Mouse (Mus musculus) right cerebral cortex, postnatal 25 days (tissue): Measurements from ENCODE around the gene Scgb1a1.
A peak's percentile ranks its signal among the peaks of the same experiment; 100 is the strongest.
"Not testable (repeated sequence)": the region's sequence is repeated elsewhere in the genome, so short reads cannot be mapped to it uniquely, and the experiment has no call there.

ENCODE experiments used
- DNase-seq: peaks from one replicate; pipeline ENCODE4 v3.0.0; 2022

Scgb1a1 gene

DNA sequence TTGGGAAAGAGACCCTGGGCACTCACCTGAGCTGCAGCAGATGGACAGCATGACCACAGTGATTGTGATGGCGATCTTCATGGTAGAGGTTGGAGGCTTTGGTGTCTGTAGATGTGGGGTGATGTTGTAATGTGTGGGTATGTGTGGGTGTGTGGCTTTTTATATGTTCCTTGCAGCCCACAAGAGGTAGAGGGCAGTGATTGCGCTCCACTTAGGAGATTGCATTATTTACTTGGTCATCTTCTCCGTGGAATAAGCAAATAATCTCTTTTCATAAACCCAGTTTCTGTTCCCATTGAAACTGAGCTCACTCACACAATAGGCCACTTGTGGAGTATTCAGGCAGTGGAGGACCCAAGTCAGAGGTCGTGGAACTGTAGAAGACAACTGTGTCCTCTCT lies at the start of gene Scgb1a1:
Scgb1a1 (minus strand) TSS at position 138 of the 400 bp plus-strand sequence.
- DNase-seq, result no peak

DNA sequence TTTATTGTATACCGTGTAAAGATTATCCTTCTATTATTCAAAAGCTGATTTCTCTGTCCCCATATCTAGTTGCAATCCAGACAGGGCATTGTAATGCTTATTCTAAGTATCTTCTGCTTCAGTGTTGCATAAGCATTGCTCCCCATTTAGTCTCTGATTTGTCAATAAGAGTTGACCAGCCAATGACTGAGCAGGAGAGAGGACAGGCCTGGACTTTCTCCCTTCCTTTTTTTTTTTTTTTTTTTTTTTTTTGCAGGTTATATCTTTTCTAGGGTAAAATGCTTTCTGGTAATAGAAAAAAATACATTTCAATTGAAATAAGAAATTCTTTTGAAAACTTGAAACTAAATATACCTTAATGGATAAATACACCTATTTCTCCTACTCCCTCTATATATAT lies 49.4 kb upstream of the Scgb1a1 start:
- no peak for DNase-seq

DNA sequence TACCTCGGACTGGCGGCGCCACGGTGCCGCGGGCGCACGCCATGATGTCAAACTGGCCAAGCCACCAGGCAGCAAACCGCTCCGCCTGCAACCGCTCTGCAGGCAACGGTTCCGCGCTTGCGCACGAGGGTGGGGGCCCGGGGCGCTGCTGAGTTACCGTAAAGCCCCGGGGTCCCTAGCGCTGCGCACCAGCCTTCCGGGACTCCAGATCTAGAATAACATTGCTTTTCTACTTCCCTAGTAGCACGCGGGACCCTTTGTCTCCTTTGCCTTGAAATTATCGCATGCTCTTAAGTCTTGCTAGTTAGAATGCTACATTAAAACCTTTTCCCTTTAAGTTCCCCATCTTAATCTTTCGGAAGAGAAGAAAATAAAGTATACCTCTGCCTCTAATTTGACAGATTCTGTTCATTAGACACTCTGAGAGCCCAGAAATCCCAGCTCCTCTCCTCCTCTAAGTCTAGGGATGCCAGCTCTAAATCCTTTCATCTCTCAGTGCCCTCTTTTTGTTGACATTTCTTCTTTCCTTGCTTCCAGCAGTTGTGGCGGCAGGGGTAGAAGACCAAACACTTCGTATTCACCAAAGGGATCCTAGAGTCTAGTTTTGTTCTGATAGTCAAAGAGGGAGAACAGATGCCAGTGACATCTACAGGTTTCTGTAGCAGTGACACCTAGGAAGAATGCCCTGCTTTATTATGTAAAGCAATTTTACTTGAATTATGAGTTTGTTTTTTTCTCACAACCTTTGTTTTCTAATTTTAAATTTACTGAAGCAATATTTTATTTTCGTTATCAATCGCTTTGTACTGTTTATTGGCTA lies 48.0 kb upstream of the Scgb1a1 start, which contains the start of gene Asrgl1:
Asrgl1 (minus strand) TSS at position 125 of the 820 bp plus-strand sequence.
- peak; percentile 89 for DNase-seq

DNA sequence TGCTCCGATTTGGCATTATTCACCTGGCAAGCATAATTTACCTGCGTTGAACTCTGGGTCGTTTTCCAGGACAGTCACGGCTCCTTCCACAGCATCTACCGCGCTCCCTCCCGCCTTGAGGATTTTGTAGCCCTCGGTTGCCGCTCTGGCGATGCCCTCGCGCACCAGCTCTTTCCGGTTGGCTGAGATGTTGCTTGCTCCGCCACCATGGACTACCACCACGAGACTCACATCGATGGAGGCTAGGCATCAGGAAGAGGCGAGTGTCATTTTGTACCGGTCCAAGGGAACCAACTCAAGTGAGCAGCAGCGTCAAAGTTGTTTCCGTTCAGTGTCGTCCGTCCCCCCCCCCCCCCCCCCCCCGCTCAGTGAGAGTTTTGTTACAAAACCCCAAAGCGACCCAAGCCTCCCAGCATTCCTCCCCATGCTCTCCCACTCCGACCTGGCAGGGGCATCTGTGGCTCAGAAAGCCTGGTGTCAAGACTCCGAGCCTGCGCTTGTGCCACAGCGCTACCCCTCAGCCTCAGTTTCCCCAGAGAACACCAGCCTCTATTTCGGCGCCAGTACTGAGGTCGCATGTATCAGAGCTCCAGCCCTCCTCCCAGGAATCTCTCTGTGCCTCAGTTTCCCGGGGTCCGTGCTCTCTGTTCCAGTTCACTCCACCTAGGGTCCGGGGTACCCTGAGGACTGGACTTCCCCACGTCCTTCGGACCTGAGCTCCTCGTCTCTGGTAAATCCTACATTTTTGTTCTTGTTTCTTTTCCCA lies 47.2 kb upstream of the Scgb1a1 start:
- no peak for DNase-seq

DNA sequence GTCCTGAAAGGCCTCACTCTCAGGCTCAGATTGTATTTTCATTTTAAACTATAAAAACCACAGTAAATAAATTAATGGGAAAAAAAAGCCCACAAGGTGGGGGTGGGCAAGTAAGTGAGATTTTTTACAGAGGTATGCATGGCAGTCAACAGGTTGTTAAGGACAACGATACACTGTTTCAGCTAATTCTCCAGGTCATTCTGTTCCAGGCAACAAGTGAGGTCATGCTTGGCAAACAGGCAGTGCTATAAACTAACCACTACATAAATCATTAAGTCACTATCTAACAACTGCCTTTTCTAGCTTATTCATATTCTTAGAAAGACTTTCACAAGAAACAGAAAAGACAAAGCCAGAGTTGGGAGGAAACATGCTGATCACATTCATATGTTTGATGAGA lies 42.2 kb upstream of the Scgb1a1 start:
- DNase-seq, result no peak

DNA sequence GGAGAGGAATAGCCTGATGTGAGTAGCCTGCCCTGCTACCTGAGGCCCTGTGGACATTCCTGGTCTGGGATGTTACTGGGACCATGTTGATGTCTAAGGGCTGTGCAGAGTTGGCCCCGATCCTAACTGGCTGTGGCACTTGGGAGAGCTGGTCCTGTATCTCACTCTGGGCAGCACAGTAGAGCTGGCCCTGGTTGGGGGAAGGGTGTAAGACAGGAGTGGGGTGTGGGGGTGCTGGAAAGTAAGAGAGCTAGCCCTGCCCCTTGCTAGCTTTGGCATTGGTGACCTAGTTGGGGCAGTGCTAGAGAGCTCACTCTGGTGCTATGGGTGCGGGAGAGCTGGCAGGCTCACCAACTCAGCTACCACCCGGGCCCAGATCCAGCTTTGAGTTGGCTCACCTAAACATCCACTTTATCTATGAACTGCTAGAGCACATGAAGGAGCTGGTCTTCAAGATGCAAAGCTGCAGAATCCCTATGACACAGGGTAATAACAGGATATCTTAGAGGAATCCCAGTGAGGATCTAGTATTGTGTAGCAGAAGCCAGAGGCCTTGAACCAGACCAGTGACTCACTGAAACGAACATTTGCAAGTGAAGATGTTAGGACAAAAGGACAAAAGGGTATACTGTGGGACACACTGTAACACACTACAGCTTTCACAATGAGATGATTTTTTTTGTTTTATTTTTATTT lies 40.9 kb upstream of the Scgb1a1 start:
- DNase-seq, result no peak

DNA sequence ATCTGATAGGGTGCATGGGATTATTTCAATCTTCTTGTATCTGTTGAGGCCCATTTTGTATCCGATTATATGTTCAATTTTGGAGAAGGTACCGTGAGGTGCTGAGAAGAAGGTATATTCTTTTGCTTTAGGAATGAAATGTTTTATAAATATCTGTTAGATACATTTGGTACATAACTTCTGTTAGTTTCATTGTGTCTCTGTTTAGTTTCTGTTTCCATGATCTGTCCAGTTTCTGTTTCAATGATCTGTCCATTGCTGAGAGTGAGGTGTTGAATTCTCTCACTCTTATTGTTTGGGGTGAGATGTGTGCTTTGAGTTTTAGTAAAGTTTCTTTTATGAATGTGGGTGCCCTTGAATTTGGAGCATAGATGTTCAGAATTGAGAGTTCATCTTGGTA lies 36.2 kb upstream of the Scgb1a1 start:
- DNase-seq, result not testable (repeated sequence)

DNA sequence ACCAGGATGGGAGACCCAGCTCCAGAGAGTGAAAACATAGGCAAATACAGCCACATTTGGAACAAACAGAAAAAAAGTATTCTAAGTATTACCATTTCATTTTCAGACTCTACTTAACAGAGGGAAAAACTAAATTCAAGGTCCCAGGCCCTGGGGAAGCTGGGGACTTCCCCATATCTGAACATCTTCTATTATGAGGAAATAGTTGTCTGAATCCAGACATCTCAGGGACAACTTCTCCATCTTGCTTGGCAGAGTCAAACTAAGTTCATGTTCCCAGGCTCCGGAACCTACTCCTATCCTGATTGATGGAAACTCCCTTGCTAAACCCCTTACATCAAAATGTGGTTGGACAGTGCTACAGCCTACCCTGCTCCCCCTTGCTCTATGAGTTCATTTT lies 34.6 kb upstream of the Scgb1a1 start:
- DNase-seq, result no peak

DNA sequence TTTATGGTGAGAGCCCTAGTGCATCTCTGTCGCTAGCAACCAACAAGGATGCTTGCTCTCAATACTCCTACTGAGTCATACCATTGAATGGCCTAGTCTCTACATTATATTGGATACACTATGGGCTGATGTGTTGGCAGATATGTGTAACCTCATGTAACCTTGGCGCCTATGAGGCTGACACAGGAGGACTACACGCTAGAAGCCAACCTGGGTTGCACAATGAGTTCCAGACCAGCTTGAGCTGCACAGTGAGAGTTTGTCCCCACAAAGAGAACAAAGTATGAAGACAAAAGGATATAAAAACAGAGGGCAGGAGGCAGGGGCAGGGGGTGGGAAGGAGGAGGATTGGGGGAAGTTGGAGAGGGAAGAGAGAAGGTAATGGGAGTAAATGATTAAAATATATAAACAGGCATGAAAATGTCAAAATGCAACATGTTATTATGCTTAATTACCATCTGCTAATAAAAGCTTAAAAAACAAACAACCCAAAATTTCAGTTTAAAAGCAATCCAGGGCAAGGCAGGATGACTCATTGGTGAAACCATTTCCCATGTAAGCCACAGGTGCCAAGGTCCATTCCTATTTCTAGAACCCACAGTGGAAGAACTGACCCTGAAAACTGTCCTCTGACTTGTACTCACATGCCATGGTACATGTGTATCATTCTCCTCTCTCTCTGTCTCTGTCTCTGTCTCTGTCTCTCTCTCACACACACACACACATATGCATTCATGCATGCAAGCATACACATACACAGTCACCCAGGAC lies 32.1 kb upstream of the Scgb1a1 start:
- DNase-seq, result no peak

DNA sequence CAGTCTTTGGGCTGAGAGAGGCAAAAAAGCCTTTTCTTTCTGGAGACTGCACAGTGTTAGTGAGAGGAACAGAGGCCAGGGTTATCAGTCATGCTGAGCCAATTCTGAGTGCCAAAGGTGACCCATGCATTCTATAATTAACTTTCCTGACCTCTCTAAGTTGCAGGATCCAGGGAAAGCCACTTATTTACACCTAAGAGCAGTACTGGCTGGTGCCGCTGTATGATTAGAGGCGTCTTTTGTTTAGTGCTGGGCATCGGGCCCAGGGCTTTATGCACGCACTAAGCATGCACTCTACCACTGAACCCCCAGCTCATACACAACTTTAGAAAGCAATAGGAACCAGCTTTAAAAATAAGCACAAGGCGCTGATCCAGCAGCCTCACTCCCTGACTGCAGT lies 29.5 kb upstream of the Scgb1a1 start:
- no peak for DNase-seq

DNA sequence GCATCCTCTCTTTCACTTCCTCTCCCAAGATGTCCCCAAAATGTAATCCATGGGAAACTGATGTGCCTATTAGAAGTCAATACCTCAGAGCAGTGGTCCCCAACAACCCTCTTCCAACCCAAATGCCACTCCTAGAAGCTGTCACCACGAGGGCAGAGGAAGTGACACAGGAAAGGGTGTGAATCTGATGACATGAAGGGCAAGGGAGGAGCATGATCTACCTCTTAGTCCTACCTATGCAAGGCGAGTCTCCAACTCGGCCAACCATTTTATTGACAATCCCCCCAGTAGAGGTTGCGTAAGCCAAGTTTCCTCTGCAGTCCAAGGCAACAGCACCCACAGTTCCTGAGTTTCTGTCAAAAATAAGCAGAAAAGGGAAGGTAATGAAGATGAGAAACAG lies 28.5 kb upstream of the Scgb1a1 start:
- DNase-seq, result no peak

DNA sequence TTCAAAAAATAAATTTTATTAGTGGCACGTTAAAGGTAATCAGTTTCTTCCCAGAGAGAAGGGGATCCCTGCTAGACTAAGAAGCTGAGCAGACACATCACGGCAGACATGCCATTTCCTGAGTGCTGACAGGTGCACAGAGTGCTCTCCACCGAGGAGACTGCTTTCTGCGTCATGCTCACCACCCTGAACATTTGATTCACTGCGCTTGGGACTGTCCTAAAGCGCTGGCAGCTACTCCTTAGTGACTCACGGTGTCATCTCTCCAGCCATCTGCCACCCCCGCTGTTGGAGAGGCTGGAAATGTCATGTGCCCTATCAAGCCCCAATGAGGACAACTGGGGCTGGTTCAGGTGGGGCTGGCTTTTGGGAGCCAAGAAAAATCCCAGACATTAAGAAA lies 24.3 kb upstream of the Scgb1a1 start:
- no peak for DNase-seq

DNA sequence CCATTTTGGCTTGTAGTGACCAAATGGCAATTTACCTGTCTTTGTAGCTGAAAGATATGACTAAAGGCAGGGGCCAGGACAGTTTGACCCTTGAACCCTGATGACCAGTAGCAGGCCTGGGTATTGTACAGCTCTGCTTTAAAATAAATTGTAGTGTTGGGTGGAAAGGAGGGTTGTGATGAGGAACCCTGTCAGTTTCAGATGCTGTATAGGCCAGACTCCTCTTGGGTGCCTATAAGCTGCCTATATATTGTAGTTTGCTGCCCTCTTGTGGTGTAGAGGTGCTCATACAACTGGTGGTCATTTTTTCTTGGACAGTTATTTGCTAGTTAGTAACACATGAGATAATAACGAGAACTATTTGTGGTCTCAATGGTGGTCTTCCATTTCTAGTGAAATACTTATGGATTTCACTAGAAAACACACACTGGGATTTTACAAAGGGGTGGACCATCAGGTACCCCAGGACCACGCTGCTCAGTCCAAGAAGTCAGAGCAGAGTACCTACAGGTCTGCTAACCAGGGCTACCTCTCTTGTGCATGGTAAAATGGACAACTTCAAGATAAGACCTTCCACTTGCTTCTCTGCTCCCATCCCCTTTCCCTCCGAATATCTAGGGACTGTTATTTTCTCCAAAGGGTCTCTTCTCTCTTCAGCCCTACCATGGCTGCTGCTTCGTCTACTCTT lies 22.6 kb upstream of the Scgb1a1 start:
- DNase-seq, result no peak

DNA sequence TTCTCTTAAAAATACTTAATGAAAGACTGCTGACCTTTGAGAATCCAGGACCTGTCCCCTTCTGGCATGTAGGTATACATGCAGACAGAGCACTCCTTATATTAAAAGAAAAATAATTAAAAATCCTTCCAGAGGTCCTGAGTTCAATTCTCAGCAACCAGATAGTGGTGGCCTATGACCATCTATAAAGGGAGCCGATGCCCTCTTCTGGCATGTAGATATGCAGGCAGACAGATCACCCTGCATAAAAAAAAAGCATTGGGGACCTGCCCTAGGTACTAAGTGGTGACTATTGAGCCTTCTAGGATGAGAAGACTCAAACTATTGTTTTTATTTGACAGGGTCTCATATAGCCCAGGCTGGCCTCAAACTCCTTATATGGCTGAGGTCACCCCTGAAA lies 20.8 kb upstream of the Scgb1a1 start:
- no peak for DNase-seq

DNA sequence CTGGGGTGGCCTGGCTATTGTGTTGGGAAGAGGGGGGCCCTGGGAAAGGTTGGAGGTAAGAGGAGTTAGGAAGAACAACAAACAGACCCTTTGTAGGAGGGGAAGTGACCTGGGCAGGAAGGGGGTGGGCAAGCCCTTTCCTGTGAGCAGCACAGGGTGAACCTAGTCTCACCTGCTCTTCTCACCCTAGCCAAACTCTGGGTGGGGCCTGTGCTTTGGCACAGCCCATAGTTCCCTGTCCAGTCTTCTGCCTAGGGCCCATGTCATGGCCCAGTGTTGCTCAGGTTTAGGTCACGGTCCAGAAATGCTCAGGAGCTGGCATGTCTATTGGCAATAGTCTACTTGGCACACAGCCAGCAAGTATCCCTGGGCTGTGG lies 19.6 kb upstream of the Scgb1a1 start:
- no peak for DNase-seq

DNA sequence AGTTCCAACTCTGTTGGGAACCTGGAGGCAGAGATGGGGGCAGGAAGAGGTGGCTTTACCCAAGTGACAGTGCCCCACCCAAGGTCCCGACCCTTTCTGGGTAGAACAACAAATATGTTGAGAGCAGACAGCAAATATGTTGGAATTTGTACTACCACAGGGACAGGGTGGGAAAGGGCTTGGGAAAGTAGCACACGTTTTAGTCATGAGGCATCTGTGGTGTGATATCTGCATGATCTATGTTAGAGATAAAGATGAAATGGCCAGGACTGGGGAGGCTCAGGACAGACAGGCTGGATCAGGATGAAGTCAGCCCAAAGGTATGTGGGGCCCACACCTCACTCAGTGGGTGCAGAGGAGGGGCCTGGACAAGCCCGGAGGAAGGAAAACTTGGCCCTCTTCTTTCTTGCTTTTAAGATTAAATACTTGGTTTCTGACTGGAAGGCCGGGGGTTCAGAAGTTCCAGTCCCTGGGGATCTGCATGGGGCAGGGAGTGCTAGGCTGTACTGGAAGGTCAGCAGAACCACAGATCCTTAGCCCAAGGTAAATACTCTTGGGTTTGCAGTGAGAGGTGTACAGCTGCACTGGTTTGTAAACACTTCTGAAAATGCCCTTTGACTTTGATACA lies 19.1 kb upstream of the Scgb1a1 start:
- no peak for DNase-seq

DNA sequence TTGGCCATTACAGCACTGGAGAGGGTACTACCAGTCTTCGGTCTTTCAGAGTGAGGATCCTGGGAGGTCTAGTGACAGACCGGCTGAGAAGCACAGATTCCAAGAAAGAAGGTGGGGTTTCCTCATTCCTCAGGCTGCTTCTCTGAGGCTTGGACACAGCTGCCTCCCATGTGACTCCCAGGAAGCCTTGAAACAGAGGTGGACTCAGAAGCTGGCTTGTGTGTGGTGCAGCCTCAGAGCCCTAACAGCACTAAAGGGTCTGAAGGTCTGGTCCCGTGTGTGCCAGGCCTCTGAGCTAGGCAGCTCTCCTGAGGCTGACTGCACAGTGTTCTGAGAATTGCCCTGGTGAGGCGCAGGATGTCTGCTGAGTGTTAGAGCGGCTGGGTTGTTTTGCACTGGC lies 18.3 kb upstream of the Scgb1a1 start:
- no peak for DNase-seq

DNA sequence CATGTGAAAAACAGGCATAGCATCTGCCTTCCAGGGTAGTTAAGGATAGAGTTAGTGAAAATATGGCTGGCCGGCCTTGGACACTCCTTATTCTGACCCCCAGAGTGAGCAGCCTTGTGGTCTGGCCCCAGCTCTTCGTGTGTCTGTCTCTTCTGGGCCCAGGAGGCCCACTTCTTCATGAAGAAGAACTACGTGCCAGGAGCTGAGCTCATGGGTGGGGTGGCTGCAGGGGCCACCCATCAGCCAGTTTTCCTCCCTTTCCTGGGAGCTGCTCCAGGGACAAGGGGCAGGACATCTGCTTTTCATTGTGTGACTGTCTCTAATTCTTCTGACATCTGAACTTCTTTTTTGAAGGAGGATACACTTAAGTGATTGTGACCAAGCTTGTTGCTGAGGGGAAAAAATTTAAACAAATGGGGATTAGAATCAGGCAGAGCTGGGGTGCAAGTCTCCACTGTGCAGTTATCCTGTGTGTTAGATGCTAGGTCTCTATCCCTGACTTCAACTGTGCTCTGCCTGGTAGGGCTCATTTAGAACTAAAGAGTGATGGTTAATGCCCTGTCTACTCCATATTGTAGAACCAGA lies 17.4 kb upstream of the Scgb1a1 start:
- DNase-seq, result no peak

DNA sequence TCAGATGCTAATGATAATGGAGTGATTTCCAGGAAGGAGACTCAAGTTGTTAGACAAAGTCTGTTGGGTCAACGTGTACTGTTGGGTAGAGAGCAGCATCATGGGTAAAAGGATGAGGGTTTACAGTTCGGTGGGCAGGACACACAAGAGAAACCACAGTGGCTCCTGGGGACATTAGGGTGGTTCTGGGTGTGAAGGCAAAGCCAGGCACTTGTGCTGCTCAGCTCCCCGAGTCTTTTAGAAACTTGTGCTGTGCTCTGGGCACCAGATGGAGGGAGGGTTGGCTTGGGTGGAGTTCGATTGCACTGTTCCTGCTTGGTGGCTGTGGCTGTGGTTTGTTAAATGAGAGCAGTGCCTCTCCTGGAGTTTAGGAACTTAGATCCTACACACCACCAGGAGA lies 16.2 kb upstream of the Scgb1a1 start:
- DNase-seq, result no peak

DNA sequence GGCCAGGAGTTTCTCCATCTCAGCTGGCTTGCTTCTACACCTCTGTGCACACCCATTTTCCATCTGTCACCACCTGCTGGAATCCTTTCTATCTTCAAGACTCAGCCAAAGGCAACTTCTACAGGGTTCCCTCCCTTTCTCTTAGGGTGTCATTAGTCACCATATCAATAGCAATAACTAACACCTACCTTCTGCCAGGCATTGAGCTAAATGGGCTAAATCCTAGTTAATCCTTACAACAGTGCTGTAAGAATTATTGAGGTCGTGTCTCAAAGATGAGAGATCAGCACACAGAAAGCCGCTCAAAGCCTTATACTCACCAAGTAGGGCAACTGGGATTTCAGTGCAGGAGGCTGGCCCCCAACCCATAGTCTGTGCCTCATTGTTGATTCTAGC lies 13.3 kb upstream of the Scgb1a1 start:
- DNase-seq, result no peak

DNA sequence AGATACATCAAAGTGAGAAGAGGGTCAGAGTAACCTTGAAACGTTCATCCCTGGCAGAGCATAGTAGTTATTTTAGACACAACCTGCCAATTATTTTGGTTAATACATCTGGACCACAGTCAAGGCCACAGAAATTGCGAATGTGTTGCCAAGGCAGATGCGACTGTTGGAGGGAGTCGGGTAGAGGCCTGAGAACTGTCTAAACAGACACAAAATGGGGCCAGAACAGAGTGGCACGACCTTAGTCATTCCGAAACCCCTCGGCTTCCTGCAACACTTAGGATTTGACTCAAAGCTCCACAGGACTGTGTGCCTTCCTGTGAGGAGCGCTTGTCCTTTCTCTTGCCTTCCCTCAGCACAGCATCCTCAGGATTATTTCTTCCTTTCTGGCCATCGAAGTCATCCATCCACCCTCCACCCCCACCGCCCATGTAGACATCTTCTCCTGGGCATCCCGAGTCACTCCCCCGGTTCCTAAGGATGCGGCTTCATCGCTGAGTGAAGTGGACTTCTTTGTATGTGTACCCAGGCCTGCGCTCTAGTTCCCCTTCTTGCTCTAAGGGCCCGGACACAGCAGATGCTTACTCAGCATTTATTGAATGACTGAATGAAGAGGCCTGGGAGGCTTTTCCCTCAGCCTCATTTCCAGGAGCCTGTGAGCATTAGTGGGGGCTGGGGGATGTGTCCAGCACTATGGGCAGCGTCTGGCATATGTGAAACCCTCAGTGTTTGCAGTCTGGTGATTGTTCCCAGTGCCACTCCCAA lies 12.7 kb upstream of the Scgb1a1 start:
- no peak for DNase-seq
